Mouse (Mus musculus): ENCODE measurements around the gene Egln2. TPM values are rescaled to one million over a fixed set of nuclear protein-coding genes. Genes with fewer than 3 reads are reported as not detected.
A peak's percentile ranks its signal among the peaks of the same experiment; 100 is the strongest.

Gene Egln2
- total RNA-seq, 2 experiments from 2014 or later = 81.4 to 85.3 TPM

DNA sequence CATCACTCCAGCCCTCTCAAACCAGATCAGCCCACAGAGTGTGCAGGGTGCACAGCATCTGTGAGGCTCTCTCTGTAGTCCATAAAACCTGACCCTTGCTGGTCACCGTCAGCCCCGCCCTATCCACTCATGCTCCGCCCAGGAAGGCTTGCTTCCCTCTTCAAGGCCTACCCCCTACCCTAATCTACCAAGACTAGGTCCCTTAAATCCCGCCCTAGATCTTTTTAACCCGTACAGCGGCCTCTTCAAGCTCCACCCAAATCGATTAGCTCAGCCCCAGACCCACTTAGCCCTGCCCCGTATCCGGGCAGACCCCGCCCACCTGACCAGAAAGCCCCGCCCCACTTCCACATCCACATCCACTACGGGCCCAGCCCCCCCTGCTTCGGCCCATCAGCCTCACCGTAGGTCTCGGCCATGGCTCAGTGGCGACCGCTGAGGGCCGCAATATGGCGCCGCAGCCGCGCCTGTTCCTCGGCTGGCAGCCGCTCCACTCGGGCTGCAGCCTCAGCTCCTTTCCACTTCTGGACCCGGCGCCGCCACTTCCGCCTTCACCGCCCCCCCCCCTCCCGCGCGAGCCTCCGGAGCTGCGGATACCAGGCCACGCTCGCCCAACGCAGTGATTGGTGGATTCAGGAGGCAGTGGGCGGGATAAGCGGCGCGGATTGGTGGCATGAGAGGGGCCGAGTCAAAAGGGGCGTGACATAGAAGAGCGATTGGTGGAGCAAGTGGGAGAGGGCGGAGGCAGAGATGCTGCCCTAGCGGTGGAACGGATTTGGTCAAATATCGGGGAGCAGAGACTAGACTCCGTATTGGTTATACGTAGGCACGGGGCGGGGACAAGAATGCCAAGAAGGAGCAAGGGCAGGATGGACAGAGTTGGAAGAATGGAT lies 12.0 kb upstream of the Egln2 start, which contains the start of gene Rab4b:
TSS of gene Rab4b (minus strand) at position 573 of the 893 bp plus-strand sequence.
- peak; percentile 91 to 97 for DNase-seq (ENCODE audit: low spot score in 2 of 2)

- DNase-seq (ENCODE audit: low spot score in 2 of 2) = no peak
Measured at GRCm38 (mm10) chr7:27177942-27178323, 11.3 kb upstream of the Egln2 start.

- no peak for DNase-seq (ENCODE audit: low spot score in 2 of 2)
Measured at GRCm38 (mm10) chr7:27174896-27175295, 8.3 kb upstream of the Egln2 start.

DNA sequence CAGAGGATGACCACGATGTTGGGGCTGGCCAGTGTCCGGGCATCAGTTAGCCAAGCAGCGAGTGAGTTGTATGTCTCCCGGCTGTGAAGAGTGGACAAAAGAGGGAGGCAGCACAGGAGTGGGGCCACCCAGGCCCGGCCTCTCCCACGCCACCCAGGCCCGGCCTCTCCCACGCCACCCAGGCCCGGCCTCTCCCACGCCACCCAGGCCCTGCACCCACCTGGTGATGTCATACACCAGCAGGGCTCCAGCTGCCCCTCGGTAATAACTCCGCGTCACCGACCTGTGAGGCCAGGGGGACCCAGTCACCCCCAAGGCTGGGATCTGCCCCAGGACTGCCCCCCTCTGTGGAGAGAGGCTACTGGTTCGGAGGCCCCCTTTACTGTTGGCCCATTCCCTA lies 7.9 kb upstream of the Egln2 start:
- no peak for DNase-seq (ENCODE audit: low spot score in 2 of 2)

- DNase-seq (ENCODE audit: low spot score in 2 of 2) = no peak
Measured at GRCm38 (mm10) chr7:27170981-27171380, 4.4 kb upstream of the Egln2 start.

- no peak for DNase-seq (ENCODE audit: low spot score in 2 of 2)
Measured at GRCm38 (mm10) chr7:27168371-27168770, 1.8 kb upstream of the Egln2 start.

- DNase-seq (ENCODE audit: low spot score in 2 of 2) = no peak
Measured at GRCm38 (mm10) chr7:27167475-27168094, 983 bp upstream of the Egln2 start.

DNA sequence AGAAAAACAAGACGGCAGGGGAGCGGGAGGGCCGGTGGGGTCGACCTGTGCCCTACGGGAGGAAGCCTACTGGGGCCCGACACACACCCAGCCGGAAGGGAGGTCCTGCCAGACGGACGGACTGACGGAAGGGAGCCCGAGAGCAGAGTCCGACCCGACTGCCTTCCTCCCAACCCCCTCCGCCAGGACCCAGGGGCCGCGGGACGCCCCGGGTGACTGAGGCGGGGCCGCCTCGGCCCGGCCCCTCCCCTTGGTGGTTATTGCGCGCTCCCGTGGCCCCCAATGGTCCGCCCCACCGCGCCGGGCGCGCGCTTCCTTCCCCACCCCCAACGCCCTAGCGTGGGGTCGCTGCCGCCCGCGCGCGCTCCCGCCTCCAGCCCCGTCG lies 381 bp downstream of the Egln2 start:
- peak; percentile 85 to 90 for DNase-seq (ENCODE audit: low spot score in 2 of 2)

DNA sequence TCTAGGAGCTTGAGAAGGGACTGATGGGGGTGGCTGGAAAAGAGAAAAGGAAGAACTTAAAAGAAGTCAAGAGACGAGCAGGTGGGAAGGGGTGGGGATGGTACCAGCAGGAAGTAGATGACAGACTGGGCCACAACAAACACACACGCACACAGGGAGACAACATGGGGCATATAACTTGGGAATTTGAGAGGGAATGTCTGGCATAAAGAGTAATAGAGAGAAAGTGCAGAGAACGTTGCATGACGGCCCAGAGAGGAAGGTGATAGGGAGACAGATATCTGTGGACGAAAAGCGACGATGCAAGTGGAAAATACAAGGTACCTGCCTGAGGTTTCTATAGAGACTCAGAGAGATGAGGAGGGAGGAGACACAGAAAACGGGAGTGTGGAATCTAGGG lies 906 bp downstream of the Egln2 start:
- DNase-seq (ENCODE audit: low spot score in 2 of 2) = no peak

GRCm38 (mm10) chr7:27165007-27165655 lies 1.5 kb downstream of the Egln2 start:
- no peak for DNase-seq (ENCODE audit: low spot score in 2 of 2)

- no peak for DNase-seq (ENCODE audit: low spot score in 2 of 2)
Measured at GRCm38 (mm10) chr7:27164112-27164947, 2.3 kb downstream of the Egln2 start.

DNA sequence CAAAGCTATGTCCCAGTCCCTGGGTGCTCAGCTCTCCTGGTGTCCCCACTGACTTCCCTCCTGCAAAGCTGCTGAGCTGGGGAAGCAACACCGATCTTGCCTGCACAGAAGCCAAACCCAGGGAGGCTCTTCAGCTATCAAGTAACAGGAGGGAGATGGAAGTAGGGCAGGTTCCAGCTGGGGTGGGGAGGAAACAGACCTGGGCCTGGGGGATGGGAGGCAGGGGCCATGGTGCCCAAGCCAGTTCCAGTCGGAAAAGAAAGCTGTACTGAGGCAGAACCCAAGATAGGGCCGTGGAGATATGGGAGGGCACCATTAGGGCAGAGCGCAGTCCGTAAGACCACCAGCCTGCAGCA lies 3.2 kb downstream of the Egln2 start:
- no peak for DNase-seq (ENCODE audit: low spot score in 2 of 2)

DNA sequence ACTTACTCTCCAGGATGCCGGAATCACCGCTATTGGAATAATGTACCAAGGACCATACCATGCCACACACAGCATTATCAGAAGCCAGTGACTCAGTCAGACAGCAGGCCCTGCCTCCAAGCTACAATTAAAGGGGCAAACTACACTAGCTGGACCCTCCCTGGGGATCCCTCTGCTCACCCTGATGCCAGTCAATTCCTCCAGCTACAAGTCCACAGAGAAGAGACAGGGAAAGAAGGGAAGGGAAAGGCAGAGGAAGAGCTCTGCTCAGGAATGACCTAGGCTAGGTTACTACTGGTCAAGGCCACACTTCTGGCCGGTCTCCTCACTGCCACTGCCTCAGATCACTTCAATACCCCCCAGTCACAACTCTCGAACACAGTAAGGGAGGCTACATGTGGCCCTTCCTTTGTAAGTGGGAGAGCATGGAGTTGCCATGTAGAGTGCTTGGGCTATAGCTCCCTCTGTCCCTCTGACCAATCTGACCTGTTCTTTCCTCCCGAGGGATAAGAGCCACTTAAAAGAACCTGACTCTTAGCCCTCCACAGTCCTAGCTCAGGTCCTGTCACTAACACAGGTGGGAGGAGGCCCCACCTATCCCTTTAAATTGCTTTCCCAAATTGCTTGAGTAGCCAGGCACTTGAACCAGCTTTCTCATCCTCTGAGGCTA lies 3.7 kb downstream of the Egln2 start:
- no peak for DNase-seq (ENCODE audit: low spot score in 2 of 2)

DNA sequence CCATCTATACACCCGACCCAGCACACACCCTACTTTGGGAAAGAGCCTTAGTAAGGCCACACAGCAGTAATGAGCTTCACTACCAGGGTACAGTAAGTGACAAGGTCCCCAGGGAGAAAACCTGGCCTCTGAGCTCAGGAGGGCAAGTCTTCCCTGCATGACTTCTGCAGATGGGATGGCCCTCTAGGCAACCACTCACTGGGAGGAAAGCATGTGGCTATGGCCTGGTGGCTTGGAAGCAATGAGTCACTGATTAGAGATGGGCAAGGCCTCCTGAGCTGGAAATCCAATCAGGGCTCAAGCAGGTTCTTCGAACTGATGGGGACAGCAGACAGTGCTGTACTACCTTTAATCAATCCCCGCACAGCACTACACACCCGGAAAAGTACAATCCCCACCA lies 4.9 kb downstream of the Egln2 start:
- no peak for DNase-seq (ENCODE audit: low spot score in 2 of 2)

DNA sequence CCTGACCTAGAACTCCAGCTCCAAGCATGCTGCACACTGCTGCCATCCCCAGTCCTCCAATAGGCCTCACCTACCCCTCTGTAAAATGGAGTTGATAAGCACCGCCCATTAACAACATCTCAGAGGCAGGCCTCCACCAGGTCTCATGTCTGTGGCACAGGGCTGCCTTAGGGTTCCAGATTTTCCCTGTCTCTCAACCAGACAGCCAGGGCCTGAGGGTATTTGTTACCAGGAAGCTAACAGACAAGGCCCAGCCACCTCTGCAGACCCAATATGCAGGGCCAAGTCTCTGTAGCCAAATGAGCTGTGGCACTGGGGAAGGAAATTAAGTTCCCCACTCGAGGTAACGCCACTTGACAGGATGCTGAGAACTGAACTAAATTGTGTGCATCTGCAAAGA lies 5.7 kb downstream of the Egln2 start:
- DNase-seq (ENCODE audit: low spot score in 2 of 2) = no peak

DNA sequence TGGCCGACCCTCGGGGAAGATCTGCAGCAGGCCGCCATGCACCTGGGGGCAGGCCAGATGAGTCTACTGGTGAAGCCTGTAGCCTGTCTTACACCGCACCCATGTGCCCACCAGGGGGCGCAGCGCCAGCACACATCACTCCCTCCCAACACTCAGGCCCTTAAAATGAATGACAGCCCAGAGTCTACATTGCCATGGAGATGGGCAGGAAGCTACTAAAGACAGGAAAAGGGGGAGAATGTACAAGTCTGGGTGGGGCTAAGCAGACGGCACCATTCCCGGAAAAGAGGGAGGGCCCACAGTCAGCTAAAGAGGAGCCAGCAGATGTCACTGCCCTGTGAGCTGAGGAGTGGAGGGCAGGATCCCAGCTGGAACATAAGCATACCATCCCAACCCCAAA lies 6.7 kb downstream of the Egln2 start:
- peak; percentile 87 to 88 for DNase-seq (ENCODE audit: low spot score in 2 of 2)

GRCm38 (mm10) chr7:27159256-27159655 lies 7.3 kb downstream of the Egln2 start:
- no peak for DNase-seq (ENCODE audit: low spot score in 2 of 2)

- no peak for DNase-seq (ENCODE audit: low spot score in 2 of 2)
Measured at GRCm38 (mm10) chr7:27158171-27158570, 8.4 kb downstream of the Egln2 start.

DNA sequence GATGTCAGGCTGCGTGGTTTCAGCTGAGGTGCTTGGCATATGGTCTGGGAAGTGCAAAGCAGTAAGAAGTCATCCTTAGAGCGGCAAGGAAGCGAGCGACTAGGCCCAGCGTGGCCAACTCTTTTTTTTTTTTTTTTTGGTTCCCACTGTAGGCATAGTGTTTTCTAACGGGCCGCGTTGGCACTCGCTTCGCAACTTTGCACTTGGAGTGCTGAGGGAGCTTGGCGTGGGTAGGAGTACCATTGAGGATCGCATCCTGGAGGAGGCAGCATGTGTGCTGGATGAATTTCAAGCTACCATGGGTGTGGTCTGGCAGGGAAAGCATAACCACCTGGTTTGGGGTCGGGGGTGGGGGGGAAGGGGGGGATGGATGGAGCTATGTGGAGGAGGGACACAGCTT lies 10.6 kb downstream of the Egln2 start:
- no peak for DNase-seq (ENCODE audit: low spot score in 2 of 2)

GRCm38 (mm10) chr7:27153205-27153764 lies 13.3 kb downstream of the Egln2 start, which contains the start of gene Cyp2t4:
Gene Cyp2t4, plus strand, starts transcription at chr7:27153714.
- no peak for DNase-seq (ENCODE audit: low spot score in 2 of 2)

All from gastrocnemius, postnatal 4 days (tissue).